Mouse (Mus musculus) lung, adult 2 months (tissue): ENCODE results near the gene Capn5. TPM values are rescaled to one million over a fixed set of nuclear protein-coding genes. Genes with fewer than 3 reads are reported as not detected.

Experiments used
- DNase-seq: peaks from one replicate; pipeline ENCODE4 v3.0.0; 2022
- H3K4me1 ChIP-seq: fragments of 200-500 bp; 2 replicates; pipeline ENCODE4 v1.6.1; 2011; ENCODE audit warnings: low read length; ENCODE audit not compliant: control insufficient read depth, insufficient read depth
- H3K4me3 ChIP-seq: fragments of 200-500 bp; replicated peaks from 2 replicates; pipeline ENCODE3; 2011; ENCODE audit warnings: low read depth, mild to moderate bottlenecking, control low read depth, low read length; ENCODE audit errors: extremely low read depth
- CTCF ChIP-seq: fragments of 200-500 bp; IDR thresholded peaks from 2 replicates; pipeline ENCODE4 v1.5.1; 2011; ENCODE audit warnings: mild to moderate bottlenecking, low read length, control low read depth; ENCODE audit not compliant: insufficient read depth
- POLR2A ChIP-seq: fragments of 200-500 bp; IDR thresholded peaks from 2 replicates; pipeline ENCODE4 v1.6.1; 2011; ENCODE audit warnings: low read depth, mild to moderate bottlenecking, control low read depth, low read length, borderline replicate concordance; ENCODE audit errors: extremely low read depth
- WGBS: fragments of 180-500 bp; shearing (Covaris S2); methylation state at CpG from one replicate; pipeline ENCODE4 v1.1.7; 2018; 5-methylcytosine and 5-hydroxymethylcytosine counted together
- polyA plus RNA-seq: library from polyadenylated mRNA; depleted of rRNA; stranded (reverse); fragments of >200 nt; gene quantifications from 2 replicates; pipeline ENCODE4 v1.2.3, GENCODE M21; 2012; rRNA removed

The Capn5 gene
- polyA plus RNA-seq, 1 experiment, result 22.2 TPM

- Histone ChIP-seq H3K4me3 (no peak overlapping the region), H3K4me1 (no peaks in the 10 kb centered on the region; the same call in 1 of the 2 replicates)
- DNase-seq, result no peak
- 81% methylated on average over 11 of the region's 11 CpGs for WGBS
- no peak for TF ChIP-seq CTCF
- no peak for TF ChIP-seq POLR2A
Measured at GRCm38 (mm10) chr7:98077453-98077852, 100.6 kb downstream of the Capn5 start.

GRCm38 (mm10) chr7:98071620-98072019 is 106.5 kb downstream of the Capn5 start:
- peak; percentile 81 for DNase-seq

More at GRCm38 (mm10) chr7:98071620-98072019, 106.5 kb downstream of the Capn5 start:
- TF ChIP-seq POLR2A (no peak), CTCF (peak; percentile 99)
- Histone ChIP-seq H3K4me3 (no peak overlapping the region), H3K4me1 (no peaks in the 10 kb centered on the region)
- 30% methylated on average over 5 of the region's 5 CpGs for WGBS

Other genes starting within 250 kb of the Capn5 start
- 26.4 and 30.8 TPM in 2 replicates for gene Myo7a, start 58.8 kb downstream of the Capn5 start, polyA plus RNA-seq
- gene Omp, start 32.8 kb downstream of the Capn5 start, polyA plus RNA-seq, result 0.26 and 0.32 TPM in 2 replicates
- gene B3gnt6, start 21.2 kb upstream of the Capn5 start, polyA plus RNA-seq, result 1.5 and 2.1 TPM in 2 replicates
- gene Acer3, start 142.9 kb upstream of the Capn5 start, polyA plus RNA-seq, result 22.0 and 22.6 TPM in 2 replicates
- 22.0 and 29.3 TPM in 2 replicates for gene Tsku, start 183.1 kb upstream of the Capn5 start, polyA plus RNA-seq